Mouse (Mus musculus) B cell, adult 67 days (primary cell): ENCODE results near the gene Map2k3. TPM values are rescaled to one million over a fixed set of nuclear protein-coding genes. Genes with fewer than 3 reads are reported as not detected.

Experiments used
- total RNA-seq, 2 experiments: library from RNA; stranded (reverse); gene quantifications; 4 replicates each; pipeline ENCODE4 v1.2.4; 2023

Map2k3 gene
- 10 to 100 TPM; 32.4 to 38.2 TPM for total RNA-seq

DNA sequence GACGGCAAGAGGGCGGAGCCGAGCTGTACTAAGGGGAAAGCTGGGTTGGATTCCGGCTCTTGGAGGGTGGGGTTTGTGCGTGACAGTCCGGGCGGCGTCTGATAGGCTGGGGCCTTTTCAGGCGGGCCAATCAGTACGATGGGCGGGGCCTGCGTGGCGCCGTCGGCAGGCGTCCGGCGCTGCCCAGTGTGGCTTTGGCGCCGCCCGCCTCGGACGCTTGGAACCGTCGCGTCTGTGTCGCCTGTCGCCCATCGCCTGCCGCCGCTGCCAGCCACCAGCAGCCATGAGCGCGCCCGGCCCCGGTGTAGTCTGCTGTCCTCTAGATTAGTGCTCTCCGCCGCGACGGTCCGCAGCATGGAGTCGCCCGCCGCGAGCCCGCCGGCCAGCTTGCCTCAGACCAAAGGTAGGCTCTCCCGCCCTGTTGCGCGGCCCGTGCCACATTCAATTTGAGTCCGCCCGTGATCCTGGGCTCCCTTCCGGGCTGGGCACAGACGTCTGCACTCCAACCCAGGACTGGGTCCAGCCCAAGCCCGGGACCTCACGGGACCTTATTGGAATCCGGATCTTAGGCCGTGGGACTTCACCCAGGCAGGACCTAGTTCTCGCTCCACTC lies at the start of gene Map2k3:
TSS of gene Map2k3 (plus strand) at position 165 of the 613 bp plus-strand sequence.

DNA sequence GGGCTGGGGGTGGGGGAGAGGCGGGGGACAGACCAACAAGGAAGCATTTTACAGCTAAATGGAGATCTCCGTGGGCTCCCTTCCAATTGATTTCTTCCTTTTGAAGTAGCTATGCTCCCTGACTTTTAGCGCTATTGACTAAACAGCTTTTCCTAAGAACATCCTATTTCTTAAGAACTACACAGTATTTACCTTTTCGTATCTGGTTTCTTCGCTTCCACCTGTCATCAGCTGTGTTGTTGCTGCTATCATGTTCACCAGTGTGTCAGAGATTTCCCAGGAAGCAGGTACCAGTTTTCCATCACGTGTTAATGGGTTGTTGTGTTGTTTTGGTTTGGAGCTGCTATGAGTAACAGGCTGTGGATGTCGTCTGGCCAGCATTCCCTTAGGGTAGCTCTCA lies 17.3 kb upstream of the Map2k3 start, which contains the start of gene Natd1:
TSS of gene Natd1 (minus strand) at position 260 of the 400 bp plus-strand sequence.

Other genes starting within 250 kb of the Map2k3 start
- 10 to 100 TPM; 32.8 to 38.4 TPM for gene Llgl1, start 232.3 kb upstream of the Map2k3 start, total RNA-seq
- gene Flii, start 204.8 kb upstream of the Map2k3 start, total RNA-seq = 100 to 1,000 TPM; 220 to 235 TPM
- 1 to 10 TPM; 7.4 to 9.9 TPM for gene Mief2, start 203.6 kb upstream of the Map2k3 start, total RNA-seq
- 10 to 100 TPM; 24.8 to 32.8 TPM for gene Top3a, start 154.7 kb upstream of the Map2k3 start, total RNA-seq
- 10 to 100 TPM; 94.3 to 96.8 TPM for gene Smcr8, start 154.5 kb upstream of the Map2k3 start, total RNA-seq
- 1 to 10 TPM; 5.1 to 9.1 TPM for gene Shmt1, start 120.3 kb upstream of the Map2k3 start, total RNA-seq
- 10 to 100 TPM; 13.4 to 17.6 TPM for gene Dhrs7b, start 101.4 kb upstream of the Map2k3 start, total RNA-seq
- 10 to 100 TPM; 22.7 to 23.6 TPM for gene Tmem11, start 52.8 kb upstream of the Map2k3 start, total RNA-seq
- gene Natd1, start 17.3 kb upstream of the Map2k3 start, total RNA-seq = 10 to 100 TPM; 22.6 to 25.7 TPM
- not detected for gene Kcnj12, start 90.5 kb downstream of the Map2k3 start, total RNA-seq
- gene Tnfrsf13b, start 194.7 kb downstream of the Map2k3 start, total RNA-seq = 100 to 1,000 TPM; 158 to 204 TPM
- gene Usp22, start 243.0 kb downstream of the Map2k3 start, total RNA-seq = 10 to 100 TPM; 64.0 to 69.1 TPM